Mouse (Mus musculus) G1E (cell line): ENCODE measurements at regions not wholly inside any gene's neighbourhood (a gene's known extent, or its start where the extent isn't known, plus 50 kb on each side); places are given as distances from the start of the nearest gene placed in this dataset.

Experiments used
- CTCF ChIP-seq: IDR thresholded peaks from 2 replicates; pipeline ENCODE4 v1.5.1; 2012; ENCODE audit warnings: low read depth, low read length, inconsistent platforms, mixed read lengths
- GATA1 ChIP-seq: IDR thresholded peaks from 2 replicates; pipeline ENCODE4 v1.6.1; 2012; ENCODE audit warnings: borderline replicate concordance, low read length, inconsistent platforms, mixed read lengths
- GATA2 ChIP-seq: IDR thresholded peaks from 2 replicates; pipeline ENCODE4 v1.6.1; 2012; ENCODE audit warnings: low read depth, low read length, inconsistent platforms, borderline replicate concordance
- POLR2AphosphoS5 ChIP-seq: IDR thresholded peaks from 2 replicates; pipeline ENCODE4 v1.6.1; 2012; ENCODE audit warnings: low read depth, low read length, inconsistent platforms; ENCODE audit not compliant: insufficient replicate concordance
- TAL1 ChIP-seq: conservative IDR thresholded peaks from 2 replicates; pipeline ENCODE4 v1.6.1; 2012; ENCODE audit warnings: low read depth, low read length, inconsistent platforms, mixed read lengths

DNA sequence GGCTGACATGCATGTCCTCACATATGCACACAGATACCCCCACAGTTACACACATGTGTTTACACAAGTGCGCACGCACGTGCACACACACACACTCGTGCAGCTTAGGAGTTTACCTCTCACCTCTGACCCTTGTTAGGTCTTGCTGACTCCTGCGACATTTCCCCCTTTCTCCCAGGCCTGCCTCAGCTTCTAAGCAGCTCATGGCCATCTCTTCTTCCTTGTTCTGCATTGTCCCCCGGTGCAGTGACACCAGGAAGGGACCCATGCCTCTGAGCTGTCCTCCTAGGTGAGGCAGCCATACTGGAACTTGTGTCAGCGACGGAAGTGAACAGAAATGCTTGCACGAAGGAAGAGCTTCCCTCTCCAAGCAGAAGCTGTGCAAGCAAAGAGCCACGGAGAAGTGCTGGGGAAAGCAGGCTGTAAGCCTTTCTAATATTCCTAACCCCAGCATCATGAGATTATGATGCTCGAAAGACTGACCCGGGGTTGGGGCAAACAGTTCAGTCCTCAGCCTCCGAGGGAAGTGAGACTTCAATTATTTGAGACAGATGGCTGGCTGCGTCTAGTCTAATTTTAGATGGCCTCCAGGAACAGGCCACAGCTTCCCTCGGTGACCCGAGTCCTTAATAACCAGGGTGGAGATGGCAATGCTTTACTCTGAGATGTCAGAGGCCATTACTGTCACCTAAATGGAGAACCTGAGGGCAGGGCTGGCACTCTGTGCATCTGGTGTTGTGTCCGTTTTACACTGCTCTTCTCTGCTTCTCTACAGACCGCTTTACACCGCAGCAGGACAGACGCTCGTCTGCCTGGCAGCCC lies 147.9 kb upstream of the Stt3b start:
- no peak for TF ChIP-seq GATA2
- no peak for TF ChIP-seq CTCF
- TF ChIP-seq GATA1 = no peak
- TF ChIP-seq POLR2AphosphoS5 = no peak
- no peak for TF ChIP-seq TAL1
